Mouse (Mus musculus) stomach, postnatal 0 days (tissue): ENCODE results near the gene Fbxl20.

Experiments used
- CTCF ChIP-seq: IDR thresholded peaks from 2 replicates; pipeline ENCODE4 v1.5.1; 2016; ENCODE audit warnings: antibody characterized with exemption, low read depth, mild to moderate bottlenecking, moderate library complexity
- EP300 ChIP-seq: optimal IDR thresholded peaks from 2 replicates; pipeline ENCODE3; 2016; ENCODE audit warnings: antibody characterized with exemption

GRCm38 (mm10) chr11:98044074-98044473 lies 106.1 kb downstream of the Fbxl20 start:
- no peak for TF ChIP-seq CTCF
- no peak for TF ChIP-seq EP300
